Mouse (Mus musculus) liver, adult 2 months (tissue): ENCODE measurements around the gene Olfr1307.

Source experiments
- CTCF ChIP-seq: fragments of 200-500 bp; IDR thresholded peaks from 2 replicates; pipeline ENCODE4 v1.5.1; 2011; ENCODE audit warnings: low read depth, low read length, control low read depth
- POLR2A ChIP-seq: fragments of 200-500 bp; IDR thresholded peaks from 2 replicates; pipeline ENCODE4 v1.6.1; 2011; ENCODE audit warnings: low read length, control low read depth; ENCODE audit not compliant: insufficient read depth; ENCODE audit errors: extremely low read depth

GRCm38 (mm10) chr2:111916171-111916570, 33.1 kb downstream of the Olfr1307 start, which contains the start of gene Olfr1306:
- TF ChIP-seq CTCF (no peak), POLR2A (no peak)
